Mouse (Mus musculus) spleen, adult 18-20 months (tissue): ENCODE data around the gene Abcc6.
A peak's percentile ranks its signal among the peaks of the same experiment; 100 is the strongest.
"Not testable (repeated sequence)": the region's sequence is repeated elsewhere in the genome, so short reads cannot be mapped to it uniquely, and the experiment has no call there.

Experiments used
- DNase-seq, 2 experiments: peaks; one replicate each; pipeline ENCODE4 v3.0.0; 2022; ENCODE audit warnings: mixed read lengths in 2 of 2

Gene Abcc6

DNA sequence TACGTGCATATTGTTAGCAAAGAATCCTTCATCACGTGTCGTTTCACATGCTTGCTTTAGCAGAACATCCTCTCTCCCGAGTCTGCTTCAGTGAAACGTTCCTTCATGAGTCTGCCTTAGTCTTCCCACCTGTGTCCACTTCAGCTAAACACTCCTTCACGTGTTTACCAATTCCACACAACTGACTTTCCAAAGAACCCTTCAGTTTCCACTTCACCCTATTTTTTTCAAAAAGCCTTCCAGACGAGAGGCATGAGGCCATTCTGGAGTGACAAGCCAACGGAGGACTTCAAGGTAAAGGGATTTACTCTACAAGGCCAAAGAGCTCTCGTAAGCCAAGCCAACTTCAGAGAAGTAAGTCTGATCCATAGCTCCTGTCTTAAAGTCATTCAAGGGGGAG is 4.7 kb downstream of the Abcc6 start:
- no peak for DNase-seq

DNA sequence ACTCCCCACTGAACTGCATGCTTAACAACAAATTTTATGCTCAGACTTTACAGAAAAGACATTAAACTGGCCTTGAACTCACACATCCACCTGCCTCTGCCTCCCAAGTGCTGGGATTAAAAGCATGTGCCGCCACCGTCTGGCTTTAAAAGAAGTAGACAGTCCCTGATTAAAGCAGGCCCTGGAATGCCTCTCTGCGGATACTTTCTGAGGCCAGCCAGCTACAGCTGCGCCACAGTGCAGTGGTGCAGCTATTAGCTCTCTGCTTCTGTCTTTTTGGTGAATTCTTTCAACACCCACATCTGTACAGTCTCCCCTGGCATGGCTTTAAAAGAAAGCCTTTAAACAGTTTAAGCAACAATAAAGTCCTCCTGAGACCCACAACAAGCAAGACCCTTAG is 8.2 kb downstream of the Abcc6 start:
- no peak for DNase-seq

DNA sequence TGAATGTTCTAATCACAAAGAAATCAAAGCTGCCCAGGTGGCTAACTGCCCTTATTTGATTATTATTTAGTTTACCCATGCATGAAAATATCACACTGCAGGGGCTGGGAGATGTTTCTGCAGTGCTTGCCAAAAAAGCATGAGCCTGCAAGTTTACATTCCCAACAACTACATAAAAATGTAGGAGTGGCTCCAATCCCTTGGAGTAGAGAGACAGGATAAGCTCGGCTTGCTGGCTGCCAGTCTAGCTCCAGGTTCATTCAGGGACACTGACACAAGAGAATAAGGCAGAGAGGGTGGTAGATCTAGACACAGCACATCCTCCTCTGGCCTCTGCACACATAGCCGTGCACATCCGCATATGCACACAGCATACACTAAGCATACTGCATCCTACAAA is 10.5 kb downstream of the Abcc6 start:
- no peak for DNase-seq

DNA sequence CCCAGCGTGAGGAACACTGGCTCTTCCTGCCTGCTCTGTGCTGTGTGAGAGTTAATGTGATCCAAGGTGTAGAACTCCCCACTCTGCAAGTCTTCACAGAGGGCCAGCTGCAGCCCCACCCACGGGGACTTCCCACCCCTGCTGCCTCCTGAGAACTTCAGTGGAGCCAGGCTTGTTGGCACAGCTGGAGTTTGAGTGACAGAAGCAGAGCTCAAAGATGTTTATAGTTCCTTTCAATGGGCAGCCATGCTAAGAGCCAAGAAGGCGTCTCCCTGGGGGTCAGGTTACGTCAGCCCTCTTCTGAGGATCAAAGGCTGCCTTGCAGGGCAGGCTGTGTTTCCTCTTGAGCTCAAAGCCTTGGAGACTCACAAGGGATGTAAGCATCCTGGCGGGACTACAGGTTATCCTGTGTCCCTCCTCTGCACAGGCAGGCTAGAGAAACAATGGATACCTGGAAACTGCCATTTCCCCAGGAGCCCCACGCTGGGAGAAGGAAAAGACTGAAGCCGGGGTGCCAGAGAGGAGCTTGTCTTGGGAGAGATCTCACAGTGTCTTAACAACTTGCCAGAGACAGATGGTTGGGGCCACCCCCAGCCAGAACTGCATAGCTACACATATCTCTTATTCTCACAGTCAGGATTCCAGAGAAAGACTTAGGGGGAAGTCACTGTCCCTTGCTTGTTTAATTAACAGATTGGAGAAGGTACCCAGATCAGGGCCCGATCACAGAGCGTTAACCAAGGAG is 16.7 kb downstream of the Abcc6 start:
- DNase-seq: no peak

DNA sequence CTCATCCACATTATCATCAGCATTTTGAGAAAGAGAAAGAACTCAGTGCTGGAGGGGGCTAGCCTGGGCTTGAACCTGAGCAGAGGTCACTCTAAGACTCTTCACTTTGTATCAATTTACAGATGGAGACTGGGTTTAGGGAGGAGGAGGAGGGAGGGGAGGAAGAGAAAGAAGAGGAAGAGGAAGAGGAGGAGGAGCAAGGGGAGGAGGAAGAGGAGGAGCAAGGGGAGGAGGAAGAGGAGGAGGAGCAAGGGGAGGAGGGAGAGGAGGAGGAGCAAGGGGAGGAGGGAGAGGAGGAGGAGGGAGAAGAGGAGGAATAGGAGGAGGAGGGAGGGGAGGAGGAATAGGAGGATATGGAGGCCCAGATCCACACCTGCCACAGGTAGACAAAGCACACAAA is 18.0 kb downstream of the Abcc6 start:
- no peak for DNase-seq

DNA sequence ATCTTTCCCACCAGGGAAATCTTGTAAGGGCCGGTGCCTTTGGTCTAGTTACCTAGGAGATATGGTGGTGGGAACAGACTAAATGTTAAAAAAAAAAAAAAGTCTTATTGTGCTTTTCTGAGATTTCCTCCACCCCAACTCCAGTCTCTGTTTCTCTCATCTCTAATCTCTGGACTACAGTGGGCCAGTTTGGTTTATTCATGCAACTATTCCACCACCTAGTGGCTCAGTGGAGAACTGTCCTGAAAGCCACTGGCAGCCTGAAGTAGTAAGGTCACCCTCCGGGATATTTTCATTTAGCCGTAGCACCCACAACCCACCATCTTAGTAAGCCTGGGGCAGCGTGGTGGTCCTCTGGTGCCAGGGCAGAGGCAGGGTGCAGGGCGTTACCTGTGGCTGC is 20.5 kb downstream of the Abcc6 start:
- peak in 1 of 2 experiments; percentile 45 for DNase-seq

DNA sequence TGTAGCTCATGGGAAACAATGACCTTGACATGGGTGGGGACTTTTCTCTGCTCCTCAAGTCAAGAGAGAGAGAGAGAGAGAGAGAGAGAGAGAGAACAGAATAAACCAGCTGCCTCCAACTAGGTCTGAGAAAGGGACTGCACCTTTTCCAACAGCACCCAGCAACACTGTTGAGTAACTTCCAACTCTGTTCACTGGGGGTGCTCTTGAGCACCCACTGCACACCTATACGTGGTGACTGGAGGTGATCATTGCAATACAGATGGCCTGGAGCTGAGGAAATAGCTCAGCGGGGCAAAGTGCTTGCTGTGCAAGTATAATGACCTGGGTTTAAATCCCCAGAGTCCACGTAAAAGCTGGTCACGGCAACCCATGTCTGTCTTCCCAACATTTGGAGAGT is 27.4 kb downstream of the Abcc6 start:
- no peak for DNase-seq

DNA sequence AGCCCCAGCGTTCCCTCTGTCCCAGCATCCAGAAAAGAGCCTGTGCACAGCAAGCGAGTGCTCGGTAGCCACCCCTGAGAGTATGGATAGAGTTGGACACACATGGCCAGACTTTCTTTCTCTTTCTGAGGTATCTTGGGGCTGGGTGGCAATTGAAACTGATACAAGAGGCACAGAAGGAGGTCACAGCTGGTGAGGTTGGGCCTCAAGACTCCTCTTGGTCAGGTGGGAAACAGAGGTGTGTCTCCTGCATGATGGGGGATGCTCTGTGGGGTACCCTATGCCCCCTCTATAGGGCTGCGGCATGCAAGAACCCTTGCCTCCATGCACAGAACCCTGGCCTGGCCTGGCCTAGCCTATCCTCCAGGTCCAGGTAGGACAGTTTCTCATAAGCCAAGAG is 29.5 kb downstream of the Abcc6 start:
- DNase-seq: no peak

DNA sequence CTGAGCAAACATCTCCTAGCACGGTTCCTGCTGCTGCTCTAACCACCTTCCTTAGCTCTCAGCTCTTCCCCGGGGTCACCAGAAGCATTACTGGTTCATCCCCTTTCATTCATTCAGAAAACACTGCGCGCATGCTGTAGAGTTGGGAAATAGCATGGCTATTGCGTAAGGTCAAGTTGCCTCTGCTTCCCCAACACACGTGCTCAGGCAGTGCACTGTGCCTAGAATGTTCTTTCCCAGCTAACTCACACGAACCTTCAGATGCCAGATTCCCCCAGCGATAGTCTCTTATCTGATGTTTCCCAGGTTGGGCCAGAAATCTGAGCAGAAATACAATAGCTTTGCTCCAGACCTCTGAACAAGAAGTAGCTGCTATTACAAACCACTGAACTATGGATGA is 37.6 kb downstream of the Abcc6 start:
- no peak for DNase-seq

DNA sequence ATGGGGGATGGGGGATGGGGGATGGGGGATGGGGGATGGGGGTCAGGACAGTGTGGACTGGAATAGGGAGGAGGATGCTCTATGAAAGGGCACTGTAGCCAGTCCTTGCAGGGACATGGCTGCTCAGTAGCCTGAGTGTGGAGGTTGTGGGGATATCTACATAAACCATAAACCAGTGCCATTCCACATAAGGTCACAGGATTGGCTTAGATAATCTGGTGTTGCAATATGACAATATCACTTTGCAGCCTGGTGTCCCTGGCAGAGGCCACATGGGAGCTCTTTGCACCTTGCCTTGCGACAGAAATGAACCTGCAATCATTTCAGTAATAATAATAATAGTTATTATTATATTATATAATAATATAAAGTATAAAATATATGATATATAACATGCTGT is 41.8 kb downstream of the Abcc6 start:
- DNase-seq: no peak

DNA sequence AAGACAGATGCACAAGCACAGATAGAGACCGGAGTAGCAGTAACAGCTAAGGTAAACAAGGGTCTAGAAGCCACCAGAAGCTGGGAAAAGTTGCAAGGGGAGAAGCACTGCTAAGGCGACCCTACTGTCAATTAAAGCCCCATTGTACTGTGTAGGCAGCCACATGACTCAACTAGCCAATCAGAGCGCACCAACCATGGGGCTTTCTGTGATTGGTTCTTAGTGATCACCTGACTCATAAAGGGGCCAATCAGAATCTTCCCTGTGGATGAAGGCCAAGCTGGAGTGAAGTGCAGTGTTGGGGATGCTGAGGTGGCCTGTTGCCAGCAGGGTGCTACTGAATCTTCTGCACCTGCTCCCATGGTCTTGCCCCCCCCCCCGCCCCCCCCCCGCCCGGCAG is 43.2 kb downstream of the Abcc6 start:
- DNase-seq: no peak

DNA sequence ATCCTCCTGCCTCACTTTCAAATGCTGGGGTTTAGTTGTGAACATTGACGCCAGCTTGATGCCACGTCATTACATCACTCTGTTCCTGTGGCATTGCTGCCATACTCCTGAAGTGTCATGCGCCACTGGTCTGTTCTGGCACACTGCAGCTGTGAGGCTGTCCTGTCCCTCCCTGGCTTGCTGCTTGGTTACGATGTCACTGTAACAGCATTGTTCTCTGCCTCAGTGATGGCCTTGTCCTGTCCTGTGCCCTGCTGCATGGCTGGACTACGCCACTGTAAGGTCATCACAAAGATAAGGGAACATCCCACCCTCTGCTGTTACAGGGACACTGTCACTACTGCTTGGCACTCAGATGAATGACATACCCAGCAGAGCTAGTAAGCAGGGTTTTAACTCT is 48.5 kb downstream of the Abcc6 start:
- no peak for DNase-seq

DNA sequence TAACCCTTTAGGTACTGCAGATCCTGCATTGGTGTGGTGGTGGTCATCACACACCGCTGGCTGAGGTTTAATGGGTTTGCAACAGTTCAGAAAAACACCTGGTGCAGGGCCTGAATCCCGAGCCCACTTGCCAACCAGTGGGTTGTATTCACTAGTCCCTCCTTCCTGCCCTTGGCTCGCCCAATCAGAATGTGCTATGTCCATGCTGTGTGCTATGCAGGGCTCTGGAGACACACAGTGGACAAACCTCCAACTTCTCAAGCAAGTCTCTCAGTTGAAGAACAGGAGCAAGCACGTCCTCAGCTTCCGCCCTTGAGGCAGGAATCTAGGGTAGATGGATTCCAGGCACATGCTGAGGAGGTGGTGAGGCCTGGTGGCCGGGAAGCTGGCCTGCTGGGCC is 55.6 kb downstream of the Abcc6 start:
- no peak for DNase-seq

DNA sequence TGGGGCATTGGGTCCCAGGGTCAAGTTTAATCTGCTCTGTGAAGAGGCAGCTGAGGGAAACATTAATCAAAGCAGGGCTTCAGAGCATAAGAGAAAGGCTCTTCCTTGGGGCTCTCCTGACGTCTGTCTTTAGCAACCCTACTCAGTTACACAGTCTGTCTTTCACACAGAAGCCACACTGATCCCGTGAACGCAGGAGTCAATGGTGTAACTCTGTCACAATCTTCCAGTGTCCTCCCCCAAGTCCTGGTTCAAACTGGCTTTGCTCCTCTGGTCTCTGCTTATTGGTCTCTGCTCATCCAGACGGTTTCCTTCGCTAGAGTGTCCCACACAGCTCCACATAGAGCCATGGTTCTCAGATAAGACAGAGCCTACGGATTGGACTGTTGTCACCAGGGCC is 56.0 kb downstream of the Abcc6 start:
- no peak for DNase-seq

DNA sequence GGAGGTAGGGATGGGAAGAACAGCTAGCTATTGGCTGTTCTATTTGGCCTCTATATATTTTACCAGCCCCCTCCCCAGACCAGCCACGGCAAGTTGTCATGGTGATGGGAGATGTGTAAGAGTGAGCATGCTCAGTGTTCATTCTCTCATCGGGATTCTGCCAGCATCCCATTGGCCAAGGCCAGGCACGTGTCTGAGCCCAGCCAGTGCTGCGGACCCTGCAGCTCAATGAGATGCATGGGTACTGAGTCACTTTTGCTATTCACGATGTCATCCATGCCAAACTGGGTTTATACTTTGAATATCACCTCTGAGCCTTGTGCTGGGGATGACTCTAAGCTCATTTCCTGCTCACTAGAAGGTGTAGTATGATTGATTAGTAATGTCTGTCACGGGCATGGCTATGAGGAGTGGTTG is 56.8 kb downstream of the Abcc6 start:
- no peak for DNase-seq

DNA sequence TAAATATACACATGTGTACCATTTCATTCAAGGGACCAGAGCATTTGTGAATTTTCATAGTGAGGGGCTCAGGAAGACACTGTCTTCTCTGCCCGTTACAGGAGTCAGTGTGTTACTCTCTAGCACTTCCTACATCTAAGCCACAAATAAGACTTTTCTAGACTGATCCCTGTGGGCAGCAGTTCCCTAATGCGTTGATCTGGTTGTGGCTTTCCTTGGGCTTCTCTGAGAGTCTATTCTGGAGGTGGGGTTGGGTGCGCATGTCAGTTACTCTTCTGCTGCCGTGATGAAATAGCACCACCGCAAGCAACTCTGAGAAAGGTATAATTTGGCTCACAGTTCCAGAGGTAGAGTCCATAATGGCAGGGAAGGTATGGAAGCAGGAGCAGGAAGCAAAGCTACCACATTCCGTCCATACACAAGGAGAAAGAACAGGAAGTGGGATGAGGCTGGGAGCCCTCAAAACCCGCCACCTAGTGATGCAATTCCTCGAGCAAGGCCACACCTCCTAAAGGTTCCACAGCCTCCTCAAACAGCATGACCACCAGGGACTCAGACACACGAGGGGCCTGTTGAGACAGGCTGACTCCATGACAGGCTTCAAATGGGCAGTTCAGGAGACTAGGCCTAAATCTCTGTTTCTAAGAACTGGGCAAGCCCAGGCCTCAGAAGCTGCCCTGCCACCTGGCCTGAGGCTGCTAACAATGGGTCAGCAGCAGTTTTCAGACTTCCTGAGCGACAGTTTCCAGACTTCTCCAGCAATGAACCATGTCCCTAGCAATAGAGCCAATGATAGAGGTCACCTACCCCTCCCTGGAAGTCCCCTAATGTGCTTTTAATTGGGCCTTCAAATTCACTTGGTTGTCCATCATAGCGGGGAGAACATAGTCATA is 58.0 kb downstream of the Abcc6 start:
- no peak for DNase-seq

DNA sequence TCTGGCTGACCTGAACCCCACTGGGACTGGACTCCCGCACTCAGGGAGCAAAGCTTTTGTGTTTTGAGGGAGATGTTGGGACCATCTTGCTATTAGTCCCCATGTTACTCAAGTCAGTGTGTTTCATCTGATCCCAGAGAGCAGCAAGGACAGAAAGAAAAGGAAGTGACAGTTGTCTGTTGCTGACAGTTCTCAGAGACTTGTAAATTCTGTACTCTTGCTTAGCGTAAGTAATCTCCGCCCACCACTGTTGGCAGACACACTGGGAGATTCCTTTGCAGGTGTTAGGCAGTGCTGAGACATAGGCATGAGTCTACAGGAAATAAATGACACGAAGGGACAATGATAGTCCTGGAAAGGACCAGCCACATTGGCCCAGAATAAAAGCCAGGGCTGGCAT is 73.5 kb downstream of the Abcc6 start:
- DNase-seq: no peak

DNA sequence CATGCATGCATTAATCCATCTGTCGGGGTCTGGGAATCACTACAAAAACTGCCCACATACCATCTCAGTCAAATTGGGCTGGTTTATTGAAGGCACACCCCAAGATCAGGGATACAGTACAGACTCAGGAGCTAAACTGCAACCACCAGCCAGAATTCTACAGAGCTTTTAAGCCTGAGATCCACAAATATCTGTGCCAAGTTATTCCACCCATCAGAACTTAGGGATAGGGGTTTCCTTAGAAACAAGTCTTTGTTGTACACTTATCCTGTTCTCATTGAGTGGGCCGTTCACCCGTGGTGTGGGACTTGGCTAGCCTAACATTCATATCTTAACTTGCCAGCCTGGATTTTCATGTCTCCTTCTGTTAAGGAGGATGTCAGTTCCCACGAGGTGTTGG is 81.0 kb downstream of the Abcc6 start:
- DNase-seq: no peak

DNA sequence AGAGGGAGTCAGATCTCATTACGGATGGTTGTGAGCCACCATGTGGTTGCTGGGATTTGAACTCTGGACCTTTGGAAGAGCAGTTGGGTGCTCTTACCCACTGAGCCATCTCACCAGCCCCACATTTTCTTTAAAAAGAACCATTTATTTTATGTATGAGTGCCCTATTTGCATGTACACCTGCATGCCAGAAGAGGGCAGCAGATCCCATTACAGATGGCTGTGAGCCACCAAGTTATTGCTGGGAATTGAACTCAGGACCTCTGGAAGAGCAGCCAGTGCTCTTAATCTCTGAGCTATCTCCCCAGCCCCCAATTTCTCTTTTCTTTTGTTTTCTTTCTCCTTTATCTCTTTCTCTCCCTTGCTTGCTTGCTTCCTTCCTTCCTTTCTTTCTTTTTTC is 86.8 kb downstream of the Abcc6 start:
- not testable (repeated sequence) for DNase-seq

DNA sequence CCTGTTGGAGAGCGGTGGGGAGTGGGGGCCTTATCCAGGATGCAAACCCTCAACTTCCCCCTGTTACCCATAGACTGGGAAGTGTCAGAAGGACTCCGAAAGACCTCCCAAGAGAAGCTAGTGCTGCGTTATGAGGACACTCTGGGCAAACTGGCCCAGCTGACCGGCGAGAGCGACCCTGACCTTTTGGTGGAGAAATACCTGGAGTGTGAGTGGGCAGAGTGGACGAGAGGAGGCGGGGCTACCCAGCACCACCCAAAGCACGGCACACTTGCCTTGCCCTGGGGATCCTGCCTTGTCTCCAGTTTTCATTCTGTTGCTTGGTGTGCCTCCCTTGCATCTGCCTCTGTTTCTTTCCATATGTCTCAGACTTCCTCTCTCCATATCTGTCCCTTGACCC is 88.1 kb downstream of the Abcc6 start:
- no peak for DNase-seq

DNA sequence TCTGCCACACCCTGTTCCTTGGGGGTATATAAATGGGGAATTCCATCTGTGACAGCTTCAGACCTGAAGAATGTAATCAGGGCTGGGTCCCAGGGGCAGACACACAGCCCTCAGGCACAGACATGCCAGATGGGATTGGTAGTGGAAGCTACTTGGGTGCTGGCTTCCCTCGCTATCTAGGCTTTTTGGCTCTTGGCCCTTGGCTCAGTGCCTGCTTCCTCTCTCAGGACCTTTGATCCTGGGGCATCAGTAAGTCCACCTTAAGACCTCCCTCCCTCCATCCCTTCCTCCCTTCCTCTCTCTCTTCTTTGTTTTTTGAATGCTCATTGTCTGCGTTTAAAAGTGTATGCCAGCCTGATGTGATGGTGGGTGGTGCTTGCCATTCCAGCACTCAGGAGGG is 90.3 kb downstream of the Abcc6 start:
- no peak for DNase-seq

DNA sequence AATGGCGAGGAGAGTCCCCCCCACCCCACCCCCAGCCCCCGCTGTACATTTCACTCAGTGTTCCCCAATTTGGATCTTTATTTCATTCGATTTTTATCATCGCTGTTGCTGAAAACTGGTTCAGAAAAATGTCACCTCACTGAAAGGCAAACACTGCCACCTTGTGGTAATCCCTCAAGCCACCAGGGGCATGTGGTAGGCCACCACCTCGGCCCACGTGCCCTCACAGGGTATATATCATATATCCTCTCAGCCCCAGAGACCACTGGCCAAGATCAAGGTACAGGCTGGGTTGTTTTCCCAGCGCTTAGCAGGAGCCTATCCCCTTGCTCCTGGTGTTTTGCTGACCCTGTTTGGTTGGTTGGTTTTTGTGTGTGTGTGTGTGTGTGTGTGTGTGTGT is 95.0 kb downstream of the Abcc6 start:
- DNase-seq: peak; percentile 37 to 73

DNA sequence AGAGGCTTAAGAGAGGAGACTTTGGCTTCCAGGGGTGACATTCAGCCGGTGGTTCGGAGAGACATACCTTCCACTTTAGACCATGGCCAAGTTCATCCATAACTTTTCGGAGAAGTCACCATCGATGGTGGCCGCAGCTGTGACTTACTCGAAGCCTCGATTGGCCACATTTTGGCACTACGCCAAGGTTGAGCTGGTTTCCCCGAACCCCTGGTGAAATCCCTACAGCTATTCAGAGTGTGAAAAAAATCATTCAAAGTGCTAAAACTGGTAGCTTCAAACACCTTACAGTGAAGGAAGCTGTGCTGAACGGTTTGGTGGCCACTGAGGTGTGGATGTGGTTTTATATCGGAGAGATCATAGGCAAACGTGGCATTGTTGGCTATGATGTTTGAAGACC is 96.3 kb downstream of the Abcc6 start:
- not testable (repeated sequence) for DNase-seq

DNA sequence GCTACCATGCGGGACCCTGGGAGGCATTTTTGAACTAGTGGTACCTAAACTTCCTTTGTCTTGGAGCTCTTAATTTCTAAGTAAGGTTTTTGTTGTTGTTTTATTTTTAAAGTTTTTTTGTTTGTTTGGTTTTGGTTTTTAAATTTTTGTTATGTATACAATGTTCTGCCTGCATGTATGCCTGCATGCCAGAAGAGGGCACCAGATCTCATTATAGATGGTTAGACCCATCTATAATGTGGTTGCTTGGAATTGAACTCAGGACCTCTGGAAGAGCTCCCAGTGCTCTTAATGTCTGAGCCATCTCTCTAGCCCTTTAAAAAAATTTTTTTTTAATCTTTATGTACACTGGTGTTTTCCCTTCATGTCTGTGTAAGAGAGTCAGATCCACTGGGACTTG is 100.4 kb downstream of the Abcc6 start:
- DNase-seq: no peak
